In genomic region chr5:115099991-115100390, GRCm38 (mm10) we compare ENCODE assay signal across 22 mouse cellular contexts. TPM values are rescaled to one million over a fixed set of nuclear protein-coding genes. Genes with fewer than 3 reads are reported as not detected.
A peak's percentile ranks its signal among the peaks of the same experiment; 100 is the strongest.
DNase-seq lines count a peak whose midpoint lies in the region.
"Had no signal": no experiment of that assay in that cellular context is flagged by ENCODE, and none has a peak within 500 bp of the region (broad histone marks: within the 10 kb centered on the region; RNA-seq: fewer than 3 reads in every experiment).

No protein-coding gene starts in this region.

- DNase-seq in adrenal gland, adult 2 months = peak; percentile 56
- DNase-seq in adrenal gland, adult 18-20 months (ENCODE audit: low spot score in 2 of 2) = no peak
- DNase-seq in heart, postnatal 4 days = peak; percentile 40
- no peak for DNase-seq in heart, adult 18-20 months
- peak; percentile 22 to 46 for DNase-seq in lung, adult 18-20 months
- no peak for DNase-seq in lung, postnatal 4 days
- DNase-seq in lung, postnatal 36 days = peak; percentile 58
- no peak for DNase-seq in retina, embryonic 14.5 days (ENCODE audit: low spot score)
- DNase-seq: cerebellum, adult 11 months; cerebellum, adult 9-11 months; gastrocnemius, postnatal 14 days; kidney, postnatal 4 days; right cerebral cortex, postnatal 25 days; spleen, adult 18-20 months; thymus, postnatal 14 days had no signal

RNA-seq across cellular contexts. Expression of gene Gm10401, which starts 1.9 kb away (rescaled TPM):
- not detected for total RNA-seq in adrenal gland, adult 2 months (2021)
- polyA plus RNA-seq in adrenal gland, adult 2 months (2012; rRNA removed) = not detected in 2 replicates
- total RNA-seq in adrenal gland, adult 18-20 months (2021) = not detected
- total RNA-seq in heart, postnatal 4 days (2021) = not detected
- total RNA-seq in heart, adult 18-20 months (2021) = not detected
- total RNA-seq: gastrocnemius, postnatal 14 days; hematopoietic stem cell, adult 5-6 weeks; layer of hippocampus, postnatal 10 days; left cerebral cortex, adult 2 months; left cerebral cortex, postnatal 36 days; megakaryocyte progenitor cell, adult 5-6 weeks; neutrophil, adult 5-6 weeks had no signal
- polyA plus RNA-seq: testis, adult 2 months had no signal

RNA-seq across cellular contexts. Expression of gene Acads, which starts 19.2 kb away (rescaled TPM):
- 100 to 1,000 TPM; 181 to 208 TPM for total RNA-seq in adrenal gland, adult 2 months (2021)
- 279 and 310 TPM in 2 replicates for polyA plus RNA-seq in adrenal gland, adult 2 months (2012; rRNA removed)
- 100 to 1,000 TPM; 211 to 251 TPM for total RNA-seq in adrenal gland, adult 18-20 months (2021)
- total RNA-seq in heart, postnatal 4 days (2021) = 100 to 1,000 TPM; 153 to 165 TPM
- total RNA-seq in heart, adult 18-20 months (2021) = 100 to 1,000 TPM; 230 to 252 TPM

RNA-seq across cellular contexts. Expression of gene Unc119b, which starts 34.8 kb away (rescaled TPM):
- 10 to 100 TPM; 32.0 to 44.8 TPM for total RNA-seq in adrenal gland, adult 2 months (2021)
- 37.5 and 39.2 TPM in 2 replicates for polyA plus RNA-seq in adrenal gland, adult 2 months (2012; rRNA removed)
- total RNA-seq in adrenal gland, adult 18-20 months (2021) = 10 to 100 TPM; 36.6 to 46.1 TPM
- total RNA-seq in heart, postnatal 4 days (2021) = 10 to 100 TPM; 21.7 to 25.9 TPM
- 10 to 100 TPM; 19.3 to 20.2 TPM for total RNA-seq in heart, adult 18-20 months (2021)

RNA-seq across cellular contexts. Expression of gene Mlec, which starts 58.0 kb away (rescaled TPM):
- total RNA-seq in adrenal gland, adult 2 months (2021) = 100 to 1,000 TPM; 165 to 185 TPM
- 74.7 and 96.9 TPM in 2 replicates for polyA plus RNA-seq in adrenal gland, adult 2 months (2012; rRNA removed)
- total RNA-seq in adrenal gland, adult 18-20 months (2021) = 100 to 1,000 TPM; 173 to 221 TPM
- 100 to 1,000 TPM; 104 to 111 TPM for total RNA-seq in heart, postnatal 4 days (2021)
- total RNA-seq in heart, adult 18-20 months (2021) = 10 to 100 TPM; 81.5 to 82.4 TPM

Comparison
In these comparisons a context has a peak if more than half of its experiments do, and no peak if none do; other contexts are left out.
1. DNase-seq: peak in adrenal gland, adult 2 months (single experiment), heart, postnatal 4 days (single experiment), lung, adult 18-20 months (2 of 2) and lung, postnatal 36 days (single experiment); none in adrenal gland, adult 18-20 months (0 of 2), heart, adult 18-20 months (0 of 2), lung, postnatal 4 days (0 of 2) and retina, embryonic 14.5 days (single experiment).